Mouse (Mus musculus): ENCODE results near the gene Ang. TPM values are rescaled to one million over a fixed set of nuclear protein-coding genes. Genes with fewer than 3 reads are reported as not detected.

Ang gene
- 8.0 and 8.7 TPM in 2 replicates for polyA plus RNA-seq (2015; fragmentation: Nextera tagmentation; extraction: Ambion mirVana)

DNA sequence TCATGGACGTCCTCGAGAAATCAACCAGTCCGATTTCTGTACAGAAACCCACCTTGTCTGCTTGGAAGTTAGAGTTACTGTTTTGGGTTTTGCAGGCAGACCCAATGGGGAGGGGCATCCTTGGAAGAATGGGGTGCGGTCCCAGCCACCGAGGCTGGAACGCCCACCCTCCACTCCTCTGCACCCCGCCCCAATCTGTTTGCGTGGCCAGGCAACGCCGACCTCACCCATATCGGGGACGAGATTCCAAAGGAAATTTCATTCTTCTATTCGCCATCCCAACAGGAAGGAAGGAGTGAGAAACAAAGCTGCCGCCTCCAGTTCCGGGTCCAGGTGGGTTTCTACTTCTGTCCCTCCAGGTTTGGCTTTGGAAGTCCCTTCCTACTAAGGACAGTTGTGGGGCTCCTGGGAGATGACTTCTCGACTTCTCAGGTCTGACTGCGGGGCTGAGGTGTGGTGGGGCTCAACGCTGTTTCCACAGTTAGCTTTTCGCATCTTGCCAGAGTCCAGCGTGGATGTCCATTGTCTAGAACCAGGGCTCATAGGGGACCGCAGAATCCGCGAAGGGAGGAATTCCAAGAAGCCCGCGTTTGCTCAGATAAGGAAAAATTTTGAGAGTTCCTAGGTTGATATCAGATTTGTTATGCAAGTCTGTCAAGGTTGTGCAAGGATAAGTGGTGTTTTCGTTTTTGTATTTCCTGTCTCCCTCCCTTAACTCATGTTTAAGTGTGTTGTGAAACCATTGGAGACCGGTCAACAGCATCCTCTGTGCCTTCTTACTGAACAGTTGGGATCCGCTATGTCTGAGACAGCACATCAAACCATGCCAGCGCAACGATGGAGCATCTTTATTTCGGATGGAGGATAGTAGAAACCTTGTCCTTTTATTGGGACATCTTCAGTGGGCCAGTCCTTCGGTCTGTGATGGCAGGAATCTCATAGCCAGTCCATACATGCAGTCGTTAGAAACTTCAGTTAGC is at the start of gene Ang, which contains the start of gene Rnase4:
Ang (plus strand) TSS at position 230 of the 980 bp plus-strand sequence.
Rnase4 (plus strand) TSS at position 157 of the 980 bp plus-strand sequence.

DNA sequence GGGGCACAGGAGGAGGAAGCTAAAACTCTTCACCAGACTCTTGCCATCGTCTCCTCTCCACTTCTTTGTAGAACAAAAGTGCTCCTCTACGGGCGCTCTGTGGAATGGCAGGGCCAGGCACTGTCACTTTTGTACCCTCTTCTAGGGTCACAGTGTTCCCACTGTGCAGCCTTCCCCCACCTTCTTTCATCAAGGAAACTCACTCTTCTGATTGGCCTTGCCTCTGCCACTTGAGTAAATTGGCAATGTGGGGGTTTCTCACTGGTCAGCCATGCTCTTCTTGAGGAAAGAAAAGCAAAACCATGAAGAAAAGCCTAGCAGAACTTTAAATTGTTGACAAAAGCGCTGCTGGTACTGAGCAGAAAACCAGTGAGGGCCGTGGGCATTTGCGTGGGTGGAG is 49.2 kb upstream of the Ang start, which contains the start of gene Rnase9:
Rnase9 (minus strand) TSS at position 101 of the 400 bp plus-strand sequence.

DNA sequence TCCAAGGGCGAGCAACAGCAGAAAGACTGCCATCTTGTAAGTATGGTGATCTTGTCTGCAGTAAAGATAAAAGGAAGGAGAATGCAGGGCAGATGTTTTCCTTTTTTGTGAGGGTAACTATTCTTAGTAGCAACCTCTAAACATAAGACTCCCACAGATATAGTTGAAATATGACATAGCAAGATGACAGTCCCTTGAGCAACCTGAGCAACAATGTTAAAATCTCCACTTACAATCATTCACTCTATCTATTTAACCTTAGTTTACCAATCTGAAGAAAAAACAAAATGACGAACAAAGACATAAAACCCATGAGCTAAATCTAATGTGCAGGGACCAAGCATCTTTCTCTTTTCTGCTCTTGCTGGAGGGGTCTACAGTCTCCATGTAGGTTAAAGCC is 40.9 kb upstream of the Ang start, which contains the start of gene Rnase11:
Rnase11 (minus strand) TSS at position 101 of the 400 bp plus-strand sequence.

DNA sequence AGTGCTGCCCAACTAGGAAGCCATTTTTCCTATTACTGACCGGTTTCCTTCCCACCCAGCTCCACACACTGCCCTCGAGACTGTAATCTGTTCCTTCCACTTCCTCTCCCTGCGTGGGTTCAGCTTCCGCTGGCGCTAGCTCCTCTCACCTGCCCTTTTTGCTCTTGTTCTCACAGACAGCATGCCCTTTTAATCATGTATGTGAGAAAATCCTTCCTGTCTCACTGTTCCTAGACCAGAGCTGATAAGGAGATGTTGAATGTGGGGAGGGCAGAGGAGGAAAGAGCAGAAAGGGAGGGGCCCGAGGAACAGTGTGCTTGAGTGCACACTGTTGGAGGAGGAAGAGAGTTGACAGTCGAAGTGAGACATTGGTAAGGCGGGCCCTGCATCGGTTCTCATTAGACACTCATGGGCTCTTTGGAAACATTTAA is 33.5 kb upstream of the Ang start, which contains the start of gene Rnase12:
Rnase12 (minus strand) TSS at position 261 of the 431 bp plus-strand sequence.

DNA sequence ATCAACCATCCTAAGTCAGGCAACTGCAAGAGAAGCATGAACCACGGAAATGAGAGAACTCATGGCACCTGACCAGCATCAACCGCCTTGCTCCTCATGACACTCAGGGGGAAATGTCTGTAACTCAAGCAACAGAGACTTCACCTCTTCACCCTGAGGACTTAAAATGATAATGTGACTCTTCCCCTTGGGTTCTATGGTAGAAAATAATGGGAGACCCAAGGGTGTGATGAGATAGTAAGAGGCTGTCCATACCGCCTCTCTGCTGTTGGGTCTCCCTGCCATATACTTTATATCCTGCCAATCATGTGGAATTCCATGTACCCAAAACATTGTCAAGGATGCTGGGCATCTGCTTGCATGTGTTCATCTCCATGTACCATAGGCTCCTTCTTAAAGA is 16.6 kb upstream of the Ang start, which contains the start of gene Olfr750:
Olfr750 (minus strand) TSS at position 101 of the 400 bp plus-strand sequence.

DNA sequence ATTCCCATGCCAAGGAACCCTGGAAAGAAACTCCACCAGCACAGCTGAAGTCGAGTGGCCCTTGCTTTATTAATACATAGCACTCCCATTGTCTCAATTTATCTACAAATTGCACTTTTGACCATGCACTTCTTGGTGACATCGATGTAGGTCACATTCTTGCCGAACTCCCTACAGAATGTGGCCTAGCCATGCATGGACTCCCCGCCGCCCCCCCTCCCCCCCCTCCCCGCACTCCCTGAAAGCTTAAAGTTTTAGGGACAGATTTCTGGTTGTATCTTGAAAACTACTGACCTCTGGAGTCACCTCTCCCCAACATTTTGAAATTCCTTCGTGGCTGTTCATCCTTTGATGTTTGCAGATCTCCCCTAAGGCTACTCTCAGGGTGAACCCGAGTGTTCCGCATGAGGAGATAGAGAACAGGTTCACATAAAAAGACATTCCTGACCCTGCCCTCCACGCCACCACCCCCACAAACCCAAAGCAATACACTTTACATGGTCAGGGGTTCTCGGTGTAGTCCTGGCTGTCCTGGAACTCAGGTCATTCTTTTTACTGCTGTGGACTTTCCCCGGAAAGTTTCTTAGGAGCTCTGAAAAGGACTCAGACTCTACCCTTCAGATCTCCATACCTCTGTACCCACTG is 23.1 kb downstream of the Ang start, which contains the start of gene Eddm3b:
Eddm3b (plus strand) TSS at position 511 of the 645 bp plus-strand sequence.

DNA sequence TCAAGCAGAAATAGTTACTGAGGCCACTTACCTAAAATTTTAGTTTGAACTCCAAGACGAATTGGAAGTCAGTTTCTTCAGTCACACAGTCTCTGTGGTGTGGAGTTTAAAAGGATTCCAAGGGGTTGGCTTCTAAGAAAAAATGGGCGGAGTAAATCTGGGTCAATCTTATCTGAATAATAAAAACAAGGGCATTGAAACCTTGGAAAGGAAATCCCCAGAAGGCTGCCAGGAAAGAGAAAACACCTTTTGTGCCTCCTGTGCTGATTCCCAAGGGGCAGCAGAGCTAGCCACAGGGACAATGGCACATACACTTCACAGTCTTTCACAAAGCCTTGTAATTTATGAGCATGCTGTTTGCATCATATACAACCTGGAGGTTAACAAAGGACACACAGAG is 55.7 kb downstream of the Ang start, which contains the start of gene Rnase1:
Rnase1 (minus strand) TSS at position 101 of the 400 bp plus-strand sequence.

Other genes starting within 250 kb of the Ang start
- gene Tep1, start 220.6 kb upstream of the Ang start, polyA plus RNA-seq (2015; fragmentation: Nextera tagmentation; extraction: Ambion mirVana) = 5.2 and 5.4 TPM in 2 replicates
- 1.6 TPM in 2 replicates for gene Klhl33, start 193.6 kb upstream of the Ang start, polyA plus RNA-seq (2015; fragmentation: Nextera tagmentation; extraction: Ambion mirVana)
- gene Osgep, start 166.3 kb upstream of the Ang start, polyA plus RNA-seq (2015; fragmentation: Nextera tagmentation; extraction: Ambion mirVana) = 81.2 and 83.7 TPM in 2 replicates
- 79.6 and 92.0 TPM in 2 replicates for gene Apex1, start 166.2 kb upstream of the Ang start, polyA plus RNA-seq (2015; fragmentation: Nextera tagmentation; extraction: Ambion mirVana)
- gene Pip4p1, start 160.3 kb upstream of the Ang start, polyA plus RNA-seq (2015; fragmentation: Nextera tagmentation; extraction: Ambion mirVana) = 21.5 and 25.8 TPM in 2 replicates
- gene Pnp, start 160.1 kb upstream of the Ang start, polyA plus RNA-seq (2015; fragmentation: Nextera tagmentation; extraction: Ambion mirVana) = 16.5 and 29.1 TPM in 2 replicates
- gene Gm49342, start 146.6 kb upstream of the Ang start, polyA plus RNA-seq (2015; fragmentation: Nextera tagmentation; extraction: Ambion mirVana) = not detected in 2 replicates
- 0.85 TPM in 1 of 2 replicates, not detected in the other for gene Pnp2, start 135.2 kb upstream of the Ang start, polyA plus RNA-seq (2015; fragmentation: Nextera tagmentation; extraction: Ambion mirVana)
- 0.37 and 0.39 TPM in 2 replicates for gene Rnase10, start 83.4 kb upstream of the Ang start, polyA plus RNA-seq (2015; fragmentation: Nextera tagmentation; extraction: Ambion mirVana)
- gene Rnase9, start 49.3 kb upstream of the Ang start, polyA plus RNA-seq (2015; fragmentation: Nextera tagmentation; extraction: Ambion mirVana) = not detected in 2 replicates
- gene Rnase11, start 41.0 kb upstream of the Ang start, polyA plus RNA-seq (2015; fragmentation: Nextera tagmentation; extraction: Ambion mirVana) = not detected in 2 replicates
- gene Rnase12, start 33.5 kb upstream of the Ang start, polyA plus RNA-seq (2015; fragmentation: Nextera tagmentation; extraction: Ambion mirVana) = 0.31 TPM in 1 of 2 replicates, not detected in the other
- not detected in 2 replicates for gene Olfr750, start 16.7 kb upstream of the Ang start, polyA plus RNA-seq (2015; fragmentation: Nextera tagmentation; extraction: Ambion mirVana)
- gene Rnase4, start 73 bp upstream of the Ang start, polyA plus RNA-seq (2015; fragmentation: Nextera tagmentation; extraction: Ambion mirVana) = 57.8 and 74.4 TPM in 2 replicates
- gene Eddm3b, start 23.3 kb downstream of the Ang start, polyA plus RNA-seq (2015; fragmentation: Nextera tagmentation; extraction: Ambion mirVana) = not detected in 2 replicates
- gene Rnase6, start 32.8 kb downstream of the Ang start, polyA plus RNA-seq (2015; fragmentation: Nextera tagmentation; extraction: Ambion mirVana) = 0.44 and 0.60 TPM in 2 replicates
- gene Rnase1, start 55.6 kb downstream of the Ang start, polyA plus RNA-seq (2015; fragmentation: Nextera tagmentation; extraction: Ambion mirVana) = 2.5 TPM in 1 of 2 replicates, not detected in the other
- not detected in 2 replicates for gene Rnase2b, start 71.1 kb downstream of the Ang start, polyA plus RNA-seq (2015; fragmentation: Nextera tagmentation; extraction: Ambion mirVana)
- gene Ang2, start 108.0 kb downstream of the Ang start, polyA plus RNA-seq (2015; fragmentation: Nextera tagmentation; extraction: Ambion mirVana) = not detected in 2 replicates
- gene Ear14, start 112.2 kb downstream of the Ang start, polyA plus RNA-seq (2015; fragmentation: Nextera tagmentation; extraction: Ambion mirVana) = not detected in 2 replicates
- not detected in 2 replicates for gene Rnase2a, start 165.0 kb downstream of the Ang start, polyA plus RNA-seq (2015; fragmentation: Nextera tagmentation; extraction: Ambion mirVana)

Measured in skeletal muscle tissue, postnatal 0 days (tissue).